Mouse (Mus musculus) bone marrow, adult 2 months (tissue): ENCODE measurements around the gene Piezo1.

Source experiments
- CTCF ChIP-seq: fragments of 200-500 bp; IDR thresholded peaks from 2 replicates; pipeline ENCODE4 v1.5.1; 2011; ENCODE audit warnings: low read length, control low read depth; ENCODE audit not compliant: control insufficient read depth, insufficient read depth
- POLR2A ChIP-seq: fragments of 200-500 bp; IDR thresholded peaks from 2 replicates; pipeline ENCODE4 v1.6.1; 2011; ENCODE audit warnings: low read depth, mild to moderate bottlenecking, control low read depth, low read length, borderline replicate concordance; ENCODE audit not compliant: control insufficient read depth

- TF ChIP-seq POLR2A (no peak), CTCF (no peak)
Measured at GRCm38 (mm10) chr8:122571153-122571552, 20.0 kb upstream of the Piezo1 start.
